Mouse (Mus musculus): ENCODE measurements around the gene Selenos.

DNA sequence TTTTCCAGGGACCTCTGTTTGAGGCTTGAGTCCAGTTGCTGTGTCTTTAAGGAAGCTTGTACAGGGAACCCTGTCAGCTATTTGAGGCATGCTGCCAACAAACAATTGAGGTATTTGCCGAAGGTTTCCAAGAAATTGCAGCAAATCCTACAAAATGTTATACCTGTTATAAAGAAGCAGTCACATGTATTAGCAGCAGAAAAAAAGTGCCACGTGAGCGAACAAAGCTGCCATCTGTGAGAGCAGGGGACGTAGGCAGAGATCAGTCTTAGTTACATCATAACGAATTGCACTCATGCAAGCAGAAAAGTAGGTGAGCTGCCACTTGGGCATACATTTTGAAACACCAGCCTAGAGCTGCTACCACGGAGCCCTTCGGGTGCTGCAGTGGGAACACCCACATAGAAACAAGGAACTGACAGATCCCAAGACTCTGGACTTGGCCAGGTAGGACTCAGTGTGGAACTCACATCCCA is 27.2 kb downstream of the Selenos start:
- TF ChIP-seq POLR2A (IDR thresholded peaks at IDR 0.05; ENCODE audit: borderline replicate concordance, insufficient read depth, low read length) = no peak
- TF ChIP-seq CTCF (IDR thresholded peaks at IDR 0.05; ENCODE audit: borderline replicate concordance, insufficient read depth, low read depth, low read length) = no peak
